Mouse (Mus musculus) embryonic stem cell, embryonic (primary cell): Measurements from ENCODE around the gene Tmc1.

Source experiments
- CTCF ChIA-PET, 4 experiments: fragments of 300-600 bp in 2 of 4; fragments of 350-600 bp in 2 of 4; sonication (Branson Sonifier 250); formaldehyde crosslinking; loops; one replicate each; lab custom pipeline; 2022; ENCODE audit warnings: inconsistent platforms in 2 of 4; lab: Charles Lee
- POLR2A ChIA-PET, 4 experiments: fragments of 300-600 bp in 2 of 4; fragments of 350-600 bp in 2 of 4; sonication (Branson Sonifier 250); formaldehyde crosslinking; loops; one replicate each; lab custom pipeline; 2022; ENCODE audit warnings: antibody characterized with exemption in 4 of 4, inconsistent platforms in 1 of 4; lab: Charles Lee

Gene Tmc1

GRCm38 (mm10) chr19:20953874-20954273, at the start of gene Tmc1:
Gene Tmc1, minus strand, starts transcription at chr19:20954202.
- POLR2A ChIA-PET, result no interaction called here
- CTCF ChIA-PET, result no interaction called here

GRCm38 (mm10) chr19:21001552-21001951, 47.5 kb upstream of the Tmc1 start:
- ChIA-PET POLR2A (interaction anchor here in 1 of 4 experiments (0.6 kb wide), 1 partner anchor 295 kb away, joined by 3 read pairs; no protein-coding TSS in a partner anchor), CTCF (no interaction called here)

- POLR2A ChIA-PET, result no interaction called here
- CTCF ChIA-PET, result no interaction called here
These were observed 25.2 kb upstream of the Tmc1 start for GRCm38 (mm10) chr19:20979244-20979643.

GRCm38 (mm10) chr19:20978148-20978547, 24.1 kb upstream of the Tmc1 start:
- ChIA-PET CTCF (no interaction called here), POLR2A (interaction anchor here in 1 of 4 experiments (1.4 to 1.7 kb wide), 2 partner anchors 8 to 11 kb away, joined by 3 to 6 read pairs; no protein-coding TSS in a partner anchor)

GRCm38 (mm10) chr19:20971926-20972325, 17.9 kb upstream of the Tmc1 start:
- CTCF ChIA-PET, result no interaction called here
- POLR2A ChIA-PET, result interaction anchor here in 1 of 4 experiments (1.5 kb wide), 1 partner anchor 300 kb away, joined by 4 read pairs; no protein-coding TSS in a partner anchor

GRCm38 (mm10) chr19:20954815-20955214, 813 bp upstream of the Tmc1 start:
- CTCF ChIA-PET, result no interaction called here
- POLR2A ChIA-PET, result no interaction called here

- POLR2A ChIA-PET, result interaction anchor here in 3 of 4 experiments (0.8 to 4.5 kb wide), 8 partner anchors 11 to 730 kb away, joined by 3 to 30 read pairs (median 3); no protein-coding TSS in a partner anchor
- CTCF ChIA-PET, result no interaction called here
These were observed 9.6 kb downstream of the Tmc1 start for GRCm38 (mm10) chr19:20944446-20944845.

- ChIA-PET CTCF (no interaction called here), POLR2A (interaction anchor here (0.7 to 3.9 kb wide), 13 partner anchors 9 to 350 kb away, joined by 3 to 30 read pairs (median 3); partner anchors contain the start of gene Zfand5 (in 2 of the 4))
These were observed 29.7 kb downstream of the Tmc1 start for GRCm38 (mm10) chr19:20924282-20924681.

- ChIA-PET CTCF (interaction anchor here in 2 of 4 experiments (0.6 to 0.7 kb wide), 2 partner anchors 109 to 122 kb away, joined by 3 read pairs; no protein-coding TSS in a partner anchor), POLR2A (interaction anchor here (0.6 to 3.9 kb wide), 15 partner anchors 8 to 354 kb away, joined by 3 to 30 read pairs (median 3); partner anchors contain the start of gene Zfand5 (in 1 of the 4))
These were observed 30.4 kb downstream of the Tmc1 start for GRCm38 (mm10) chr19:20923336-20924211.

- POLR2A ChIA-PET, result no interaction called here
- CTCF ChIA-PET, result no interaction called here
These were observed 35.8 kb downstream of the Tmc1 start for GRCm38 (mm10) chr19:20918241-20918640.

GRCm38 (mm10) chr19:20915151-20915550, 38.9 kb downstream of the Tmc1 start:
- ChIA-PET POLR2A (interaction anchor here in 2 of 4 experiments (0.6 to 1.1 kb wide), 3 partner anchors 9 to 30 kb away, joined by 3 read pairs; no protein-coding TSS in a partner anchor), CTCF (no interaction called here)

- POLR2A ChIA-PET, result no interaction called here
These were observed 43.6 kb downstream of the Tmc1 start for GRCm38 (mm10) chr19:20910356-20910755.

GRCm38 (mm10) chr19:20881205-20881604, 72.8 kb downstream of the Tmc1 start:
- POLR2A ChIA-PET, result interaction anchor here in 1 of 4 experiments (0.6 kb wide), 1 partner anchor 20 kb away, joined by 5 read pairs; no protein-coding TSS in a partner anchor
- CTCF ChIA-PET, result no interaction called here

More at GRCm38 (mm10) chr19:20910356-20910755, 43.6 kb downstream of the Tmc1 start:
- CTCF ChIA-PET, result no interaction called here

GRCm38 (mm10) chr19:20875881-20876280, 78.1 kb downstream of the Tmc1 start:
- ChIA-PET CTCF (no interaction called here), POLR2A (no interaction called here)

GRCm38 (mm10) chr19:20861779-20862178, 92.2 kb downstream of the Tmc1 start:
- ChIA-PET CTCF (no interaction called here), POLR2A (no interaction called here)

- ChIA-PET CTCF (no interaction called here), POLR2A (interaction anchor here in 2 of 4 experiments (0.5 to 0.7 kb wide), 2 partner anchors 412 to 418 kb away, joined by 3 read pairs; no protein-coding TSS in a partner anchor)
These were observed 93.7 kb downstream of the Tmc1 start for GRCm38 (mm10) chr19:20860270-20860669.

- ChIA-PET POLR2A (interaction anchor here in 1 of 4 experiments (1.1 kb wide), 1 partner anchor 10 kb away, joined by 3 read pairs; no protein-coding TSS in a partner anchor), CTCF (no interaction called here)
These were observed 96.2 kb downstream of the Tmc1 start for GRCm38 (mm10) chr19:20857819-20858218.

- CTCF ChIA-PET, result interaction anchor here in 2 of 4 experiments (0.8 to 1.3 kb wide), 2 partner anchors 11 to 12 kb away, joined by 3 read pairs; no protein-coding TSS in a partner anchor
These were observed 105.1 kb downstream of the Tmc1 start for GRCm38 (mm10) chr19:20848906-20849305.

GRCm38 (mm10) chr19:20847476-20848073, 106.4 kb downstream of the Tmc1 start:
- POLR2A ChIA-PET, result interaction anchor here in 3 of 4 experiments (0.7 to 1.0 kb wide), 4 partner anchors 10 to 431 kb away, joined by 3 to 4 read pairs (median 3); no protein-coding TSS in a partner anchor
- CTCF ChIA-PET, result no interaction called here

More at GRCm38 (mm10) chr19:20848906-20849305, 105.1 kb downstream of the Tmc1 start:
- POLR2A ChIA-PET, result interaction anchor here in 2 of 4 experiments (1.1 to 2.1 kb wide), 4 partner anchors 11 to 423 kb away, joined by 3 to 5 read pairs (median 4); partner anchors contain the start of gene Zfand5 (in 1 of the 2)
